Mouse (Mus musculus) kidney, adult 8-10 months (tissue): Measurements from ENCODE around the gene Gm9857.

Experiments
- DNase-seq, 2 experiments: peaks; one replicate each; pipeline ENCODE4 v3.0.0; 2022

Gm9857 gene

DNA sequence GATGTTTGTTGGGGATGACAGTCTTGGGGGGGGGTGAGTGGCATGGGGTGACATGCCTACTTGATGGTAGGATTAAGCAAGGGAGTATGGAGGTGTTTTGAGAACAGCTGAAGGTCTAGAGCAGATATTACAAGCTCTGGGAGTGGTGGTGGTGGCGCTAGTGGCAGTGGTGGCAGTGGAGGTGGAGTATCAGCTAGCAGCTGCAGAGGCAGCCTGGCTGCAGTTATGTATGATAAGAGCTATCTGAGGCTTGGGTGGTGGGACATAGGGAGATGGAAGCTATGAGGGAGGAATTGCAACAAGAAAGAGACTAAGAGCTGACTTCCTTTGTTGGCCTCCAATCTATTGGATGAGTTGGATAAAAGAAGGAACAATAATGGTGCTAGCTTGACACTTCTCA, 18.4 kb downstream of the Gm9857 start:
- DNase-seq = no peak

DNA sequence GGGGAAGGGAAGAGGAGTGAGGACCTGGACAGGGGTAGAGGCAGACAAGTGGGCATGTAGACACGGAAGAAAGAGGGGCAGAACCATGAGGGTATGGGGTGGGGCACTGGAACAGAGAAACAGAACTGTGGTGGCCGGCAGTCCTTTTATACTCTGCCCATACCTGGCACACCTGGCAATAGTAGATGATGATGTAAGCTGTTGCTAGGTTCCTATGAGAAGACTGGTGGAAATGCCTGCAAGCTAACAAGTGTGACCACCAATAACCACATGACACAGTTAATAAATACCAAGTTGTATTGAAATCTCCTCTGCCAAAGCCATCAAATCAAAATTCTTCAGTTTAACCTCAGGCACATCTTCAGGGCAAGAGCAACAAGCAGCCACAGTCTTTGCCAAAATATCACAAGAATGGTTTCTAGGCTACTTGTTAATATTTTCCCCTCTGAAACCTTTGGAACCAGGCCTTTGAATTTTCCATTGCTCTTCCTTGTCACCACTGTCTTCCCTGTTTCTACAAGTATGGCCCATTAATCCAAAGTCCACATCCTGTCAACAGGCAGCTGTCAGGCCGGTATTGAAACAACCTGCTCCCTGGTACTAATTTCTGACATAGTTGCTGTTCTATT, 19.7 kb downstream of the Gm9857 start:
- peak; percentile 59 to 90 for DNase-seq

DNA sequence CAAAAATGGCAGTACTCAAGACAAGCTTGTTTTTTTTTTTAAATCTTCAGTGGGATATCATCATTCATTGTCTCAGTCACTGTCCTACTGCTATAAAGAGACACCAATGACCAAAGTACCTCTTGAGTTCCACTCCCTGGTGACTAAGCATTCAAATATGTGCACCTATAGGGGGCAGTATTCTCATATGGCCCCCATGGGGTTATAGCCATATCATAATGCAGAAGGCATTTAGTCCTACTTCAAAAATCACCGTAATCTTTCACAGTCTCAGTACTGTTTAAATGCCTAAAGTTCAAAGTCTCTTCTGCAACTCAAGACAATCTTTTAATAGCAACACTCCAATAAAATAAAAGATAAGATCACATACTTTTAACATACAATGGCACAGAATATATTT, 21.4 kb downstream of the Gm9857 start:
- no peak for DNase-seq

DNA sequence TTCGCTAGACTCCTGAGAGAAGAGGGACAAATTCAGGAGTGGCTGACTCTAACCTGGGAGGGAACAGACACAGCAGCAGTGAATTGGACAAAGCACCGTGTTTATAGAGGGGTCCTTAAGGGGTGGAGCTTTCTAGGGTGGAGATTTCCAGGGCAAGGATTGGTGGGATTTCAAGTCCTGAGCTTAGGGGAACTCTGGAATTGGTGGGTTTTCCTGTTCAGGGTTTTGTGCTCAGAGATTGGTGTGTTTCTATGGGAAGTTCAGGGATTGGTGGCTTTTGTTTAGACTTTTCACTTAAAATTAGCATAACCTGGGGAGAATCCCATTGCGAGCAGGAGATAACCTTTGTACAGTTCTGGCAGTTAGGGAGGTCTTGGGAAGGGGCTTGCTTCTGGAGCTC, 22.3 kb downstream of the Gm9857 start:
- DNase-seq = no peak

DNA sequence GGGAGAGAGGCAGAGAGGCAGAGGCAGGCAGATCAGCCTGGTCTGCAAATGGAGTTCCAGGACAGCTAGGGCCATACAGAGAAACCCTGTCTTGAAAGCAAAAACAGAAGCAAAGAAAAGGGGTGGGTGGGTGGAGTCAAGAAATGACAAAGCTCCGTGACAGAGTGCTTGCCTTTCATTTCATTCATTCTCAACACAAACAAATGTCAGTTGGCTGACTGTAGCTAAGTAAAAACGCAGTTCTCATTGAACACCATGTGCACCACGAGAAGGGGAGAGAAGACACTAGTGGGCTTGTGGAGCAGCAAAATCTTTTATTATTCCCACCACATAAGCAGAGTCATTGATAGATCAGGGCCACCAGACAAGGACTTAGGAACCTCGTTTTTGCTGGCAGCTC, 23.4 kb downstream of the Gm9857 start:
- no peak for DNase-seq

DNA sequence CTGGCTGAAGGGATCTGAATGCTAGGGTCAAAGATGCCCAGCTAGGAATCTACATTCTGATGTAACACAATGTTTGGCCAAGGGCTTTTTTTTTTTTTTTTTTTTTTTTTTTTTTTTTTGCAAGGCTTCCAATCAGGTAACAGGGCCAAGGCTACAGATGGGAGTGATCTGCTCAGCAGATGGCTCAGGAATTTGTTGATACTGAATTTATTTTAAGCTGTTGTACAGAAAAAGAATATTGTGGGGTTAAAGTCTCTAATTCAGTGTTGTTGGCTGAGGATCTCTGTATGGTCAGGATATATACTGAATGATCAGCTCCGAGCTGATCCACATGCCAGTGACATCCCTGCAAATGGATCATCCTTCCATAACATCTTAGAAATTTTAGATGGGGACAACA, 24.2 kb downstream of the Gm9857 start:
- no peak for DNase-seq

DNA sequence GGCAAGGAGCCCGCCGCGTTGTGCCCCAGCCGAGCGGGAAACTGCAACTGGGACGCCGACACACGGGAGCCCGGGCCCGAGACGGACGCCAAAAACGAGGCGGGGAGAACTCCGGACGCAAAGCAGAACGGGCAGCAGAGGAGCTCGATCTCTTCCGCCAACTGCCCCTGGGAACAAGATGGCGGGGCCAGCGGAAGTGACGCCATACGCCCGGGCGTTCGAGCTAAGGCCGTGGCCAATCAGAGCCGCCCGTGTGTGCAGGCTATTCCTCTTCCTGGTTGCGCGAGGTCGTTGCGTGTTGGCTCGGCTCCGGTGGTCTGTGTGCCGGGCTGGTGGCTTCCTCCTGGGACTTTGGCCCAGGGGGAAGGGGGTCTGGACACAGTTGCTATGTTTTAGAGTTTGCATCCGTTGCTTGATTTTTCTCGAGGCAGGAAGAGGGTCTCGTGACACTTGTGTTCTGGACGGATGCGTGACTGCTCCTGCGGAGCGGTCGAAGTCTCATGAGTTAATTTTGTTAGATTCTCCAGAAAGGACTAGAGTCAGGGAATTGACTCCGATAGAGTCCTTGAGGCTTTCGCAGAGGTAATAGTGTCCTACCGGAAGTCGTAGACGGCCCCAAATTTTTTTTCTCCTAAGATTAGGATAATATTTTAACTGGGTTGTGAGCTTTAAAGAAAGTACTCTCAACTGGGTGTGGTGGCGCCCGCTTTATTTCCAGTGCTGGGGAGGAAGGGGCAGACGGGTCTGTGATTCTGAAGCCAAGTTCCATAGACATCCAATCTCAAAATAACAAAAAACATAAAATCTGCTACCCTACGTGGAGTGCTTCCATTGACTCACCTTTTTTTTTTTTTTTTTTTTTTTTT, 28.5 kb downstream of the Gm9857 start, which contains the start of gene Prpf38b:
Gene Prpf38b (minus strand): TSS at position 180 of the 866 bp plus-strand sequence.
- peak; percentile 94 to 95 for DNase-seq

DNA sequence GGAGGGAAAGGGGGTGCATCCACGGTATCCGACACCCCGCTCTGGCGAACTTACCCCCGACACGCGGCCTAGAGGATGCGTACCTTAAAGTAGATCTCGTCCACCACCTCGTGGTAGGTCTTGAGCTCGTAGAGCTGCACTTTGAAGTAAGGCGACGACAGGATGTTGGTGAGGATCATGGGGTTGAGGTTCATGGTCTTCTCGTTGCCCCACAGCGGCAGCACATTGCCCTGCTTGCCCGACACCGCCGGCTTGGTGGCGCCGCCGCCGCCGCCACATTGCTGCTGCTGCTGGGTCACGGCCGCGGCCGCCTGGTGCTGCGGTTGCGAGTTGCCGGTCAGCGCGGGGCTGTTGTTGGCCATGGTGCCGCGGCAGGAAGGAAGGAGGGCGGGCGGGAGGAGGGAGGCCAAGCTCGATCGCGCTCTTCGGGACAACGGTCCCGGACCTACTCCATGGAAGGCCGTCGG, 29.1 kb downstream of the Gm9857 start:
- DNase-seq = peak; percentile 54 to 57

DNA sequence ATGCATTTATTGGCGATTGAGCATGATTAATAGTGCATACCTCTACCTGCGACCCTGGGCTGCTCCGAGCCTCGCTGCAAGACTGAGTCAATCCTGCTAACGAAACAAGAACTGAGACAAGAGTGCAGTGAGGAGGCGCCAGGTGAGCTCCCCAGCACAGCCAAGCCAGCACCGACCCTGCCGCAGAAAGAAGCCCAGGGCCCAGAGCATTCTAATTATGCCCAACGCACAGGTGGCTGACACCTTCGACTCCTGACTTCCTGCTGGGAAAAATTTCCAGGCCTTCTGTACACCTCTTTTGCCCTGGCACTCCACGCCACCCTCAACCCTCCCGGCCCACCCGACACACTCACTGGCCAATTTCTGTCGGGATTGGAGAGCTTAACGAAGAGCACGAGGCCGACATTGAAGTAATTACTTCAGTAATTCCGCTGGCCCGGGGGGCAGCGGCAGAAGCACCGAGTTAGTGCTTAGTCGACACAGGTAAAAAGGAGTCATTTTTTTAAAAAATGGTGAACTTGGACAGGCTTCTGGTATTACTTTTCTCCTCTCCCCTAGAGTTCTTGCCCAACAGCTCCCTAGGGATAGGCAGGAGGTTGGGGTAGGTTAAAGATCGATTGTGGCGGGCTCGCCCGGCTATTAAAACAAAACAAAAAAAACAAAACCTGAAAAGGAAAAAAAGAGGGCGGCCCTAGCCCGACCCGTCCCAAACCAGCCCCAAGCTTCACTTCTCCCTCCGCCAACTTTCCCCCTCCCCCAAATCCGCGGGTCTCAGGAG, 29.8 kb downstream of the Gm9857 start:
- peak in 1 of 2 experiments; percentile 26 for DNase-seq

DNA sequence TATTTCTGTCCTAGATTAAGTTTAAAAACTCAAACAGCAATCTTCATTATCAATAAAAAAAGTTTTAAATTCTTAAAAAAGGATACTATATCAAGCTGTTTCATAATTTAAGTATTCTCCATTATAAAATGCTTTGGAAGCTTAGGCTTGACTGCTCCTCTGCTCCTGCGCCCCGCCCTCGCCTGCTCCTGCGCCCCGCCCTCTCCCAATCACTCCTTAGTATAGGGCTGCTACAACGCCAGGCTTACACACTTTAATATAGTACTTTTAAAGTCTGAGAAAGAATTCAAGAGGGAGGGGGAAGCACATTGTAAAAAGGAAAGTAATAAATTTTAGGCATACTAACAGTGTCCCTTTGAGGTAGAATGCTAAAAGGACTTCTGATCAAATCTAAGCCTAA, 37.3 kb downstream of the Gm9857 start:
- no peak for DNase-seq

DNA sequence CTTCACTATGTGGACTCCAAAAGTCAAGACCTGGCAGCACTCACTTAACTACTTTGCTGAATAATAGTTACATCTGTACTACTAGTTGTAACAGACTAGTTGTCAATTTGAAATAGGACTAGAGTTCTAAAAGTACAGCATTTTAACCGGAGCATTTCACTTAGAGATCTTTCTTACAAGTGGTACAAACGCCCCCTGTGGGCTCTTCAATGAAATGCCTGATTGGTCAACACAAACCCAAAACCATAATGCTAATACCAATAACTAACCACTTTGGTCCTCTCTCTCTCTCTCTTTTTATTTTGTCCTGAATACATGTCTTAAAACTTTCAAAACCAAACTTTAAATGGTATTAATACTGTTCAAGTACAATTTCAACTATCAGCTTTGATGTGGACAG, 38.2 kb downstream of the Gm9857 start:
- no peak for DNase-seq

DNA sequence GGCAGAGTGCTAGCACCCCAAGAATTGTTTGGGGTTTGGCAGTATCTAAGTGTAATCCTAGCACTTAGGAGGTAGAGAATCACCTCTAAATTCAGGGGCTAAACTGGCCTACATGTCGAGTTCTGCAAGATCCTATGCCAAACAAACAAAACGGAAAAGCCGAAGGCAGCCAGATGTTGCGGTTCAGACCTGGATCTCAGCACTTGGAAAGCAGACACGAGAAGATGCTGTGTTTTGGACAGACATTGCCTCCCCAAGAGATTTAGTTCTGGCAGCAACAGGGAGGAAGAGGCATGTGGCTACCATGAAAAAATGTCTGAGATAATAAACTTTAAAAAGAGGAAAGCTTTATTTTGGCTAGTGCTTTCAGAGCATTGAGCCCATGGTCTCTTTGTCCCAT, 39.6 kb downstream of the Gm9857 start:
- DNase-seq = no peak

DNA sequence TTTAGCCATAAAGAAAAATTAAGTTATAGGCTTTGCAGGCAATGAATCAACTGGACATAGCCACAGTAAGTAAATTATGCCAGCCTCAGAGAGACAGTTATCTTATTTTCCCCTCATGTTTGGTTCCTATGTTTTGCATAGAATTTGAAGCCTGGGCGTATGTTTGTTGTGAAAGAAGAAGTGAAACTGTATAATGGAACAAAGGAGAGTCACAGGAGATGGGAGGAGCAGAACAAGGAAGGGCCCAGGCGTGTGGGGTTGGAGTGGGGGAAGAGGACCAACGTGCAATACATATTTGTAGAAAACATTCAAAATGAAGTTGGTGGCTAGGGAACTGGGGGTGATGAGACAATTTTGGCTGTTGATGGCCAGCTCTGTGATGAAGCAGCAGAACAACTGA, 40.1 kb downstream of the Gm9857 start:
- DNase-seq = no peak

DNA sequence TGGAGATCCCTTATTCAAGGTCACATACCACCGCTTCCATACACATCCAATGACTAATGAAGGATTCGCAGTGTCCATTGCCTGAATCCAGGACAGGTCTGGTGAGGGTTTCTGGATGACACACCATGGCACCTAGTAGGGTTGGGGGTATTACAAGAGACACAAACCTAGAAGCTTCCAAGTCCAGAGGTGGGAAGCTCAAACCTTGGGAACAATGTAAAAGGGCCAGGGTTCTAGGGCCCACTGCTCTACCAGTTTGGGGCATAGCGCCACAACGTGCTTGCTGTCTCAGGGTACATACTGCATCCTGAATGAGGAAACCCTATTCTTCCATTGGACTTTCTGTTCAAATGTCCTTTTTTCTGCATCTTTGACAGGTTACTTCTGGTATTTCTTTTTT, 41.6 kb downstream of the Gm9857 start:
- DNase-seq = no peak

DNA sequence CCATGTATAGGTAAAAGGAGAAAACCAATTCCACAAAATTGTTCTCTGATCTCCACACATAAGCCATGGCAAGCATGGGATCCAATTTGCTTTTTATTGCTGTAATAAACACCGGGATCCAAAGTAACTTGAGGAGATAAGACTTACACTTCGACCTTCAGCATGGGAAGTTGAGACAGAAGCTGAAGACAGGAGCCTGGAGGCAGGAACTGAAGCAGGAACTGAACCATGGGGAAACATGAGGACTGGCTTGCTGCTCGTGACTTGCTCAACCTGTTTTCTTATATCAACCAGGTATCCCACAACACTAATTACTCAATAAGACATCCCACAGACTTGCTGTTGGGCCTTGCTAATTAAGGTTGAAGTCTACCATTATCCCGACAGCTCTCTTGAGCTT, 47.3 kb downstream of the Gm9857 start:
- no peak for DNase-seq

DNA sequence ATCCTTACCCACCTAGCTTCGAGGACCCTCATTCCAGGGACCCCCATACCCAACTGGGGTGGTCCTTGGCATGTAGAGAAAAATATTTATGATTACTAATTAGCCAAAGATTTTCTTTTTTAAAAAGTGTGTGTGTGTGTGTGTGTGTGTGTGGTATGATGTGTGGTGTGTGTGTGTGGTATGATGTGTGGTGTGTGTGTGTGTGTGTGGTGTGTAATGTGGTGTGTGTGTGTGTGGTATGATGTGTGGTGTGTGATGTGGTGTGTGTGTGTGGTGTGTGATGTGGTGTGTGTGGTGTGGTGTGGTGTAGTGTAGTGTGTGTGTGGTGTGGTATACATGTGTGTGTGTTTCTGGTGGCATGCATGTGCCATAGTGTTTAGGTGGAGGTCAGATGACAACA, 48.2 kb downstream of the Gm9857 start:
- DNase-seq = no peak
